ENCODE assay signal across 21 mouse cellular contexts in genomic region chr1:191737871-191738270, GRCm38 (mm10). TPM values are rescaled to one million over a fixed set of nuclear protein-coding genes. Genes with fewer than 3 reads are reported as not detected.
DNase-seq lines count a peak whose midpoint lies in the region; ATAC-seq and TF ChIP-seq lines count a peak whose summit lies in the region.
"Had no signal": no experiment of that assay in that cellular context is flagged by ENCODE, and none has a peak within 500 bp of the region (broad histone marks: within the 10 kb centered on the region; RNA-seq: fewer than 3 reads in every experiment).

No protein-coding gene starts in this region.

- no peak overlapping the region for H3K4me3 ChIP-seq in gastrocnemius, adult 2 months
- H3K4me3 ChIP-seq in limb, embryonic 12.5 days (replicated peaks), result no peak overlapping the region
- no peak overlapping the region for H3K4me3 ChIP-seq in limb, embryonic 10.5 days
- H3K4me3 ChIP-seq in forebrain, postnatal 0 days (ENCODE audit: low read depth, low read length), result no peak overlapping the region
- H3K4me3 ChIP-seq: erythroblast, embryonic 14.5 days; heart, embryonic 15.5 days; hindbrain, embryonic 12.5 days; limb, embryonic 13.5 days; liver, embryonic 15.5 days had no signal

- peaks cover 20% of the 10 kb centered on the region for H3K4me1 ChIP-seq in limb, embryonic 12.5 days (replicated peaks)
- peaks cover 9% of the 10 kb centered on the region for H3K4me1 ChIP-seq in limb, embryonic 10.5 days
- H3K4me1 ChIP-seq in forebrain, postnatal 0 days (ENCODE audit: insufficient read depth), result no peaks in the 10 kb centered on the region

- intact Hi-C loops in gastrocnemius, adult 2 months (cut with DNase I), result no loop called here

- no peaks in the 10 kb centered on the region for H3K27me3 ChIP-seq in limb, embryonic 12.5 days
- H3K27me3 ChIP-seq in limb, embryonic 10.5 days (ENCODE audit: low read depth, poor library complexity, severe bottlenecking), result no peaks in the 10 kb centered on the region
- H3K27me3 ChIP-seq in forebrain, postnatal 0 days (ENCODE audit: insufficient read depth, low read length), result no peaks in the 10 kb centered on the region
- H3K27me3 ChIP-seq: heart, embryonic 15.5 days; hindbrain, embryonic 12.5 days; limb, embryonic 13.5 days; liver, embryonic 15.5 days; Patski had no signal

- WGBS in limb, embryonic 12.5 days, result 74% methylated on average over 6 of the region's 6 CpGs
- WGBS in limb, embryonic 10.5 days, result 83% methylated on average over 6 of the region's 6 CpGs
- WGBS in forebrain, postnatal 0 days, result 89% methylated on average over 6 of the region's 6 CpGs

- TF ChIP-seq CTCF in gastrocnemius, adult 2 months (IDR thresholded peaks at IDR 0.05), result no peak
- TF ChIP-seq CTCF in forebrain, postnatal 0 days (IDR thresholded peaks at IDR 0.05; ENCODE audit: low read depth), result no peak

- no peak for ATAC-seq in limb, embryonic 12.5 days (ENCODE audit: insufficient number of reproducible peaks, insufficient read depth, low FRiP score, low TSS enrichment, low read depth)
- 0 out of 2 replicates have a peak, but pooled peaks have one; percentile 11 for ATAC-seq in granulocyte monocyte progenitor cell, adult 5-6 weeks (replicated peaks; ENCODE audit: poor library complexity, severe bottlenecking)
- ATAC-seq in forebrain, postnatal 0 days, result no peak
- ATAC-seq: activated CD4-positive, CD25-positive, alpha-beta regulatory T cell, adult 4 months; inflammation-experienced regulatory T-cells, adult 6 months; Patski had no signal

- peak; percentile 46 for DNase-seq in gastrocnemius, adult 2 months
- no peak for DNase-seq in gastrocnemius, postnatal 10 days
- no peak for DNase-seq in limb, embryonic 10.5 days (ENCODE audit: low spot score)
- peak; percentile 54 for DNase-seq in lung, postnatal 36 days
- DNase-seq in layer of hippocampus, adult 18-20 months (ENCODE audit: low spot score in 2 of 2), result no peak
- DNase-seq in forebrain, postnatal 0 days, result no peak
- DNase-seq: cerebellum, adult 11-12 months; cerebellum, postnatal 25 days; kidney, postnatal 10 days; midbrain, embryonic 14.5 days; thymus, postnatal 14 days had no signal

- no peak overlapping the region for H3K9ac ChIP-seq in limb, embryonic 12.5 days (replicated peaks)
- H3K9ac ChIP-seq in forebrain, postnatal 0 days, result no peak overlapping the region
- H3K9ac ChIP-seq: heart, embryonic 15.5 days; hindbrain, embryonic 12.5 days; limb, embryonic 13.5 days; liver, embryonic 15.5 days had no signal

- H3K36me3 ChIP-seq in limb, embryonic 12.5 days, result peaks cover 16% of the 10 kb centered on the region; the same call in 1 of the 2 replicates
- H3K36me3 ChIP-seq in limb, embryonic 10.5 days, result peaks cover 22% of the 10 kb centered on the region
- no peaks in the 10 kb centered on the region for H3K36me3 ChIP-seq in forebrain, postnatal 0 days (ENCODE audit: insufficient read depth)
- H3K36me3 ChIP-seq: heart, embryonic 15.5 days; liver, embryonic 15.5 days had no signal

- no peaks in the 10 kb centered on the region for H3K9me3 ChIP-seq in limb, embryonic 12.5 days
- H3K9me3 ChIP-seq in limb, embryonic 10.5 days (replicated peaks), result no peaks in the 10 kb centered on the region
- no peaks in the 10 kb centered on the region for H3K9me3 ChIP-seq in forebrain, postnatal 0 days (ENCODE audit: low read length)
- H3K9me3 ChIP-seq: heart, embryonic 15.5 days; hindbrain, embryonic 12.5 days; limb, embryonic 13.5 days; liver, embryonic 15.5 days had no signal

- H3K4me2 ChIP-seq in limb, embryonic 12.5 days, result no peak overlapping the region
- no peak overlapping the region for H3K4me2 ChIP-seq in forebrain, postnatal 0 days (ENCODE audit: low read depth)
- H3K4me2 ChIP-seq: heart, embryonic 15.5 days; hindbrain, embryonic 12.5 days; limb, embryonic 13.5 days; liver, embryonic 15.5 days had no signal

- H3K27ac ChIP-seq in gastrocnemius, adult 2 months, result peak overlapping the region; percentile 16
- 0 out of 2 replicates have a peak overlapping the region, but pooled peaks have one; percentile 50 for H3K27ac ChIP-seq in limb, embryonic 12.5 days
- no peak overlapping the region for H3K27ac ChIP-seq in limb, embryonic 10.5 days
- H3K27ac ChIP-seq in forebrain, postnatal 0 days (ENCODE audit: low read depth, low read length), result no peak overlapping the region
- H3K27ac ChIP-seq: heart, embryonic 15.5 days; hindbrain, embryonic 12.5 days; limb, embryonic 13.5 days; liver, embryonic 15.5 days had no signal

RNA-seq across cellular contexts. Expression of gene Lpgat1, which starts 20.2 kb away (rescaled TPM):
- total RNA-seq in gastrocnemius, adult 2 months (2021), result 10 to 100 TPM; 21.9 to 38.7 TPM
- total RNA-seq in gastrocnemius, postnatal 10 days (2021), result 10 to 100 TPM; 23.7 to 29.4 TPM
- polyA plus RNA-seq in limb, embryonic 12.5 days (2016; fragmentation: Nextera tagmentation; extraction: Ambion mirVana), result 37.0 and 51.0 TPM in 2 replicates
- 28.2 and 29.4 TPM in 2 replicates for polyA plus RNA-seq in limb, embryonic 10.5 days (2016; fragmentation: Nextera tagmentation; extraction: Ambion mirVana)
- total RNA-seq in granulocyte monocyte progenitor cell, adult 5-6 weeks (2014; fragmentation: Nextera tagmentation), result 32.2 and 34.6 TPM in 2 replicates
- 31.7 and 36.3 TPM in 2 replicates for total RNA-seq in granulocyte monocyte progenitor cell, adult 5-6 weeks (2017)
- 100 to 1,000 TPM; 124 to 133 TPM for total RNA-seq in layer of hippocampus, adult 18-20 months (2021)
- 55.8 and 73.8 TPM in 2 replicates for total RNA-seq in forebrain, postnatal 0 days (2014; rRNA removed)
- polyA plus RNA-seq in forebrain, postnatal 0 days (2015; fragmentation: Nextera tagmentation; extraction: Ambion mirVana), result 30.1 and 46.6 TPM in 2 replicates

Comparison
In these comparisons a context has a peak if more than half of its experiments do, and no peak if none do; other contexts are left out.
1. DNase-seq: peak in gastrocnemius, adult 2 months (single experiment) and lung, postnatal 36 days (single experiment); none in gastrocnemius, postnatal 10 days (single experiment), limb, embryonic 10.5 days (single experiment), layer of hippocampus, adult 18-20 months (0 of 2) and forebrain, postnatal 0 days (single experiment).
2. H3K27ac ChIP-seq: peak in gastrocnemius, adult 2 months (single experiment) and limb, embryonic 12.5 days (single experiment); none in limb, embryonic 10.5 days (single experiment) and forebrain, postnatal 0 days (single experiment).